Mouse (Mus musculus) lung, adult 2 months (tissue): ENCODE results near the gene Ihh.

ENCODE experiments used
- CTCF ChIP-seq: fragments of 200-500 bp; IDR thresholded peaks from 2 replicates; pipeline ENCODE4 v1.5.1; 2011; ENCODE audit warnings: mild to moderate bottlenecking, low read length, control low read depth; ENCODE audit not compliant: insufficient read depth
- POLR2A ChIP-seq: fragments of 200-500 bp; IDR thresholded peaks from 2 replicates; pipeline ENCODE4 v1.6.1; 2011; ENCODE audit warnings: low read depth, mild to moderate bottlenecking, control low read depth, low read length, borderline replicate concordance; ENCODE audit errors: extremely low read depth

DNA sequence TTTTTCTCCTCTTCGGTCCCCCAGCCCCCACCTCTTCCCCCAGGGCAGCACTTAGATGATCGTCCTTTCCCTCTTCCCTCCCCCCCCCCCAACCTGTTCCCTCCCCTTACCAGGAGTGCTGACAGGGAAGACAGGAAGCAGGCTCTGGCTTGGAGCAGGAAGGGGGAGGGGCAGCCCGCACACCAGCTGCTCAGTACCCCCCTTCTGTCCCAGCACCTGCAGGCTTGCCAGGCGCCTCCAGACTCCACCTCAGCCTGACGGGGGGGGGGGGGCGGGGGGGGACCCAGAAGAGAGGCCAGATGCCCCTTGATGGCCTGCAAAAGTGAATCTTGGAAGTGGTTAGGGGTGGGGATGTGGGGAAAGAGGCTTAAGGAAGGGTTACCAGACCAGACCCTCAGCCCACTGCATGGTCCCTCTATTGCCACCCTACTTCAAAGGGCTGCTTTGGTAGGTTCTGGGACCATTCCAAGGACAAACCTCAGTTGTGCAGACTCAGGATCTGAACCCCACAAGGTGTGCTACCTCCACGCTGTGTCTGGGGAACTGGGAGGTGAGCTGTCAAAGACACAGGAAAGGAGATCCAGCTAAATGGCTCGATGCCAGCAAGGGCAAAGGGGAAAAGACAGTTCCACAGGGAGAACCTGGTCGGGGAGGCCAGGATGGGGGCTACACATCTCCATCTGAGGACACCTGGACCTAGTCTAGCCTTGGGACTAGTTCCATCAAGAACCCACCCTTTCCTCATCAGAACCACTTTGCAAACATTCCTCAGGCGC is 52.6 kb downstream of the Ihh start:
- TF ChIP-seq CTCF (no peak), POLR2A (no peak)
